Mouse (Mus musculus) erythroblast, embryonic 14.5 days (primary cell): ENCODE data around the gene Gm10642.

ENCODE experiments used
- GATA1 ChIP-seq: IDR thresholded peaks from 2 replicates; pipeline ENCODE4 v1.6.1; 2012; ENCODE audit warnings: low read length, inconsistent platforms, mixed read lengths
- TAL1 ChIP-seq: IDR thresholded peaks from 3 replicates; pipeline ENCODE4 v1.6.1; 2012; ENCODE audit warnings: low read length, inconsistent platforms, mixed read lengths

DNA sequence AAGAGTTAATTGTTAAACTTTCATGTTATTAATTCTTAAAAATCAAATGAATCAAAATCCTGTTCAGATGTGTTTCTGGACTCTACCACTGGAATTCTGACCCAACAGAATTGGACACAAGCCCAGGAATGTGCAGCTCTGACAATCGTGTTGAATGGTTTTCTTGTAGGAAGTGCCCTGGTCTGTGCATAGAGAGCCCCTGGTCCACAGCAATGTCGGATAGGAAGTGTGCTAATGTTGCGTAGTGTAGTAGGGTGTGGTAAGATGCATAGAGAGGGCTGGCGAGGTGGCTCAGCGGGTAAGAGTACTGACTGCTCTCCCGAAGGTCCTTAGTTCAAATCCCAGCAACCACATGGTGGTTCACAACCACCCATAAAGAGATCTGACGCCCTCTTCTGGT, 10.8 kb downstream of the Gm10642 start:
- TF ChIP-seq GATA1 (no peak), TAL1 (no peak)
